Mouse (Mus musculus) cerebellum, adult 2 months (tissue): ENCODE results near the gene Clec10a.

Experiments
- CTCF ChIP-seq: fragments of 200-500 bp; IDR thresholded peaks from 2 replicates; pipeline ENCODE4 v1.5.1; 2011; ENCODE audit warnings: low read depth, mild to moderate bottlenecking, control low read depth, low read length, moderate library complexity, borderline replicate concordance; ENCODE audit not compliant: insufficient read depth
- POLR2A ChIP-seq: fragments of 200-500 bp; IDR thresholded peaks from 2 replicates; pipeline ENCODE4 v1.6.1; 2011; ENCODE audit warnings: low read length, control low read depth, borderline replicate concordance; ENCODE audit not compliant: insufficient read depth

GRCm38 (mm10) chr11:70165972-70166921 is 10.2 kb downstream of the Clec10a start:
- TF ChIP-seq POLR2A: no peak
- TF ChIP-seq CTCF: no peak
